Mouse (Mus musculus): ENCODE data around the gene Slc37a1.

Gene Slc37a1

GRCm38 (mm10) chr17:31286492-31286891 is at the start of gene Slc37a1:
Gene Slc37a1 (plus strand): TSS chr17:31286792.
- DNase-seq (ENCODE audit: low spot score in 2 of 2): no peak

- DNase-seq (ENCODE audit: low spot score in 2 of 2): no peak
These were observed 48.2 kb upstream of the Slc37a1 start for GRCm38 (mm10) chr17:31238234-31239020.

- DNase-seq (ENCODE audit: low spot score in 2 of 2): no peak
These were observed 45.4 kb upstream of the Slc37a1 start for GRCm38 (mm10) chr17:31241156-31241555.

GRCm38 (mm10) chr17:31242764-31243163 is 43.8 kb upstream of the Slc37a1 start:
- no peak for DNase-seq (ENCODE audit: low spot score in 2 of 2)

- DNase-seq (ENCODE audit: low spot score in 2 of 2): no peak
These were observed 41.3 kb upstream of the Slc37a1 start for GRCm38 (mm10) chr17:31245321-31245720.

GRCm38 (mm10) chr17:31247144-31247543 is 39.4 kb upstream of the Slc37a1 start:
- no peak for DNase-seq (ENCODE audit: low spot score in 2 of 2)

GRCm38 (mm10) chr17:31253951-31254350 is 32.6 kb upstream of the Slc37a1 start:
- DNase-seq (ENCODE audit: low spot score in 2 of 2): no peak

GRCm38 (mm10) chr17:31254463-31254931 is 32.1 kb upstream of the Slc37a1 start:
- peak; percentile 60 to 73 for DNase-seq (ENCODE audit: low spot score in 2 of 2)

- DNase-seq (ENCODE audit: low spot score in 2 of 2): no peak
These were observed 29.4 kb upstream of the Slc37a1 start for GRCm38 (mm10) chr17:31257149-31257548.

GRCm38 (mm10) chr17:31257898-31258297 is 28.7 kb upstream of the Slc37a1 start:
- no peak for DNase-seq (ENCODE audit: low spot score in 2 of 2)

- DNase-seq (ENCODE audit: low spot score in 2 of 2): no peak
These were observed 28.2 kb upstream of the Slc37a1 start for GRCm38 (mm10) chr17:31258310-31258865.

GRCm38 (mm10) chr17:31259145-31259544 is 27.4 kb upstream of the Slc37a1 start:
- DNase-seq (ENCODE audit: low spot score in 2 of 2): no peak

- no peak for DNase-seq (ENCODE audit: low spot score in 2 of 2)
These were observed 26.8 kb upstream of the Slc37a1 start for GRCm38 (mm10) chr17:31259825-31260224.

GRCm38 (mm10) chr17:31260430-31260829 is 26.2 kb upstream of the Slc37a1 start:
- no peak for DNase-seq (ENCODE audit: low spot score in 2 of 2)

GRCm38 (mm10) chr17:31261352-31261751 is 25.2 kb upstream of the Slc37a1 start:
- DNase-seq (ENCODE audit: low spot score in 2 of 2): no peak

- no peak for DNase-seq (ENCODE audit: low spot score in 2 of 2)
These were observed 23.9 kb upstream of the Slc37a1 start for GRCm38 (mm10) chr17:31262715-31263114.

- no peak for DNase-seq (ENCODE audit: low spot score in 2 of 2)
These were observed 22.8 kb upstream of the Slc37a1 start for GRCm38 (mm10) chr17:31263770-31264169.

- no peak for DNase-seq (ENCODE audit: low spot score in 2 of 2)
These were observed 22.2 kb upstream of the Slc37a1 start for GRCm38 (mm10) chr17:31264372-31264771.

GRCm38 (mm10) chr17:31265171-31265572 is 21.4 kb upstream of the Slc37a1 start:
- DNase-seq (ENCODE audit: low spot score in 2 of 2): no peak

- DNase-seq (ENCODE audit: low spot score in 2 of 2): no peak
These were observed 20.8 kb upstream of the Slc37a1 start for GRCm38 (mm10) chr17:31265831-31266230.

- no peak for DNase-seq (ENCODE audit: low spot score in 2 of 2)
These were observed 20.2 kb upstream of the Slc37a1 start for GRCm38 (mm10) chr17:31266321-31266950.

GRCm38 (mm10) chr17:31267138-31267537 is 19.5 kb upstream of the Slc37a1 start:
- DNase-seq (ENCODE audit: low spot score in 2 of 2): no peak

- DNase-seq (ENCODE audit: low spot score in 2 of 2): no peak
These were observed 19.0 kb upstream of the Slc37a1 start for GRCm38 (mm10) chr17:31267603-31268002.

All from right cerebral cortex, postnatal 36 days (tissue).